Mouse (Mus musculus): Measurements from ENCODE around the gene Gm20388. TPM values are rescaled to one million over a fixed set of nuclear protein-coding genes. Genes with fewer than 3 reads are reported as not detected.

Gene Gm20388
- polyA plus RNA-seq, 1 experiment from 2014 or later: 1.7 TPM

DNA sequence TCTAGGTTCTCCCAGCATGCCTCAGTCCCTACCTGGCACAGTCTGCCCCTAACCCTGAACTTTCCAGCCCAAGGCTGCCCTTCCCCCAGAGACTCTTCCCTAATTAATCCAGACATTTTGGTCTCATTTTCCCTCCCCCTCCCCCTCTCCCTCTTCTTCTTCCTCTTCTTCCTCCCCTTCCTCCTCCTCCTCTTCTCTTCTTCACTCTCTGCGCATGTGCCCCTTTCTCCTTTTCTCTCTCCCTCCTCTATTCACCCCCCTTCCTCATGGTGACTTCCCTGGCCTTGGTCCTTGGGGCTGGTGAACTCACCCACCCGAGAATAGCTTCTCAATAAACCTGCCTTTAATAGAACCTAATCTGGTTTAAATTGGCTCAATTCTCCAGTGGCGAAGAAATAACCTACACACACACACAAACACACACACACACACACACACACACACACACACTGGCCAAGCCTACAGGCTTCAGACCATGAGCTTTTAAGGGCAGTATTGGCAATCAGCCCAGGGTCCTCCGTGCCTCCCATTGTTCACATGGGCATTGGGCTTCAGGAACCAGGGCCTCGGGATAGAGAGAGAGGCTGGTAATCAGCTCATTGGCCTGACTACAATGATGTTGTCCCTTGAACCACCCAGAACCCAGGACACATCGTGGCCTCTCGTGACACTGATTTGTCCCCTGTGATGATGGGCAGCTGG, 432.4 kb downstream of the Gm20388 start:
- H3K27me3 ChIP-seq (ENCODE audit: insufficient read depth, poor library complexity, severe bottlenecking): peaks cover 79% of the 10 kb centered on the region

DNA sequence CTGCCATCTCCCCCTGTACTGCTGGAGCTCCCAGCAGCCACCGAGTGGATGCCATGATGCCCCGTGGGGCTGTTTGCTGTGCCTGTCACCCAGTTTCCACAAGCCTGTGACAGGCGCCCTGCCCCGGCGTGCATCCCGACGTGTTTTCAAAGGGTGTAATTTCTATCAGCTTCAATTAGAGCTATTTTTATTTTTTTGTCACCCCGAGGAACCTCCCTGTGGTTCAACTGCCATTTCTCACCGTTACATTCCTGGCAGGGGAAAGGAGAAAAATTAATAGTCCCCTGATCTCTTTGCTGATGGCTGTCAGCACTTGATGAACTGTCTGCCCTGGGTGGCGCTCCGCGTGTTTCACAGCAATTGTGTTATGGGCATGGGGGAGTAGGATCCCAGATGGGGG, 432.9 kb downstream of the Gm20388 start:
- H3K27me3 ChIP-seq (ENCODE audit: insufficient read depth, poor library complexity, severe bottlenecking): peaks cover 79% of the 10 kb centered on the region
- WGBS: 73% methylated on average over 12 of the region's 12 CpGs
- peaks cover 4% of the 10 kb centered on the region for H3K9me3 ChIP-seq
- H3K4me3 ChIP-seq: no peak overlapping the region
- H3K4me1 ChIP-seq (replicated peaks): peaks cover 100% of the 10 kb centered on the region
- peak overlapping the region; percentile 74 for H3K27ac ChIP-seq
- H3K36me3 ChIP-seq: no peaks in the 10 kb centered on the region
- no peak for DNase-seq (ENCODE audit: low spot score)

More for the DNA sequence above, 432.4 kb downstream of the Gm20388 start:
- WGBS: 77% methylated on average over 7 of the region's 7 CpGs
- Histone ChIP-seq H3K4me3 (no peak overlapping the region), H3K36me3 (no peaks in the 10 kb centered on the region), H3K27ac (peak overlapping the region; percentile 74), H3K4me1 (replicated peaks) (peaks cover 100% of the 10 kb centered on the region), H3K9me3 (peaks cover 6% of the 10 kb centered on the region)
- DNase-seq (ENCODE audit: low spot score): no peak

DNA sequence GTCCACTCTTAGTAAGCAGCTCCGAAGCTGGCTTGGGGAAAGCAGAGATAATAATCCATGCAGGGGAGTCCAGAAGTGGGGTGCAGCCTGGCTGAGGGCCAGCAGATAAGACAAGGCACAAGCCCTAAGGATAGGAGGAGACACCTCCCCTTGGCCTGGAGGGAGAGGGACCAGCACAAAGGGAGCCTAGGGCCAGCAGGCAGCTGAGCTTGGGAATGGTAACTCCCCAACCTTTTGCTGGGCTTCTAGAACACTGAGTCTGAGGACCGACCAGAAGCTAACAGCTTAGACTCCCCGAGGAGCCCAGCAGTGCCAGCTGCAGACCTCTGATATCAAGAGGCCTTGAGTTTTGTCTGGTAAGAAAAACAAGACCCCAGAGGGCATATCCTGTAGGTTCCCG, 433.5 kb downstream of the Gm20388 start:
- Histone ChIP-seq H3K4me1 (replicated peaks) (peaks cover 100% of the 10 kb centered on the region), H3K9me3 (no peaks in the 10 kb centered on the region), H3K27ac (peak overlapping the region; percentile 74), H3K27me3 (ENCODE audit: insufficient read depth, poor library complexity, severe bottlenecking) (peaks cover 75% of the 10 kb centered on the region), H3K4me3 (no peak overlapping the region), H3K36me3 (no peaks in the 10 kb centered on the region)
- WGBS: 28% methylated on average over 4 of the region's 4 CpGs
- no peak for DNase-seq (ENCODE audit: low spot score)

DNA sequence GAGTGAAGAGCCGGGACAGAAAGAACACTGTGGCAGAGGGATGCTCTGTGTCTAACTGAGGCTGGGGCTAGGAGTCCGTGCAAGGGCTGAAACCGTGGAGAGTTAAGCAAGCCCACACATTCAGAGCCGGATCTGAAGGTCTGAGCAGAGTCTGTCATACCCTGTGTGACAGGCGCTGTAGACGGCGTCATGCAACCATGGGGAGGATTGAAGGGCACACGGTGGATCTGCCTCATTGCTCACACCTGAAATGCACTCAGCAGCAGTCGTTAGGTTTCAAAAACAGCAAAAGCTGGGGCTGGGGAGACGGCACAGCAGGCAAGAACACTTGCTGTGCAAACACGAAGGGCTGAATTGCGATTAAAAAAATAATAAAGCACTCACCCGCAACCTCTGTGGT, 433.9 kb downstream of the Gm20388 start:
- Histone ChIP-seq H3K27me3 (ENCODE audit: insufficient read depth, poor library complexity, severe bottlenecking) (peaks cover 71% of the 10 kb centered on the region), H3K9me3 (no peaks in the 10 kb centered on the region), H3K27ac (peak overlapping the region; percentile 74), H3K4me3 (no peak overlapping the region), H3K4me1 (replicated peaks) (peaks cover 100% of the 10 kb centered on the region), H3K36me3 (no peaks in the 10 kb centered on the region)
- 25% methylated on average over 13 of the region's 13 CpGs for WGBS
- DNase-seq (ENCODE audit: low spot score): no peak

DNA sequence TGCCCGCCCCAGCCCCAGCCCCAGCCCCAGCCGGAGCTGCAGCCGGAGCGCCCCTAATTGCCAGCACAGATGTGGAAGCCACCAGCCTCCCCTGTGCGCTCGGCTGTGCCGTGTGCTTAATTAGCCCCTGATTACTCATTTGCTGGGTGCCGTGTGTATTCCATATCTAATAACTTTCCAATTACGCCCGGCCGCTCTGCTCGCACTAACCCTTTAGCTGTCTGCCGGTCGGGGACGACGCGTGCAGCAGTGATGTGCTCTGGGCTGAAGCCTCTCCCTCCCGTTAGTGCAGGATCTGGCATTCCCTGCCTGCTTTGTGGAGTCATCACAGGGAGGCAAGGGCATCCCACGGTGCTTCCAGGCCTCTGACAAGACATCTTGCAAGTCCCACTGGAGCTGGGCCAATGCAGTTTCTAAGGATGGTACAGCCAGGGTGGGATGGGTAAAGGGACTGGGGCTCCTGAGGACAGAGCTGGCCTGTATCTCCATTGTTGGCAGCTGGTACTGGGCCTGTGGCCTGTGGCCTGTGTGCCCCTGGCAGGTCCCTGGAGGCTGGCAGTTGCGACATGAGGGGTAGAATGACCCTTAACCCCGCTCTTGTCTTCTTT, 437.2 kb downstream of the Gm20388 start:
- H3K27ac ChIP-seq: peak overlapping the region; percentile 79
- no peak overlapping the region for H3K4me3 ChIP-seq
- WGBS: 62% methylated on average over 21 of the region's 21 CpGs
- no peaks in the 10 kb centered on the region for H3K36me3 ChIP-seq
- H3K4me1 ChIP-seq (replicated peaks): peaks cover 91% of the 10 kb centered on the region
- H3K27me3 ChIP-seq (ENCODE audit: insufficient read depth, poor library complexity, severe bottlenecking): peaks cover 66% of the 10 kb centered on the region
- no peak for DNase-seq (ENCODE audit: low spot score)
- no peaks in the 10 kb centered on the region for H3K9me3 ChIP-seq

DNA sequence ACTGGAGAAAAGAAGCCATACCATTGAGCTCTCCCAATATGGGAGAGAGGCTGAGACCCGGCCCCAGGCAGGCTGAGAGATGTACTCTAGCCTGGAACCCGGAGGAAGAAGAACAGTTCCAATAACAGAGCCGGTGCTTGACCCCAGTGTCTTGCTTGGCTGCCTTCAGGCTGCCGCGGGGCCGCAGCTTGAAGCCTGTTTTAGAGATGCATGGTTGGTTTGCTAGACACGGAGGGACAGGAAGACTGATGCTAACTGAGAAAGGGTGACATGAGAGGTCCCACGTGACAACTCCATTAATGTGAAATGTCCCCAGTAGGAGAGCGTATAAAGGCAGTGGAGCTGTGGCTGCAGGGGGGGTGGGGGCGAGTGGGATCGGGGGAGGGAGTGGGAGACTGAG, 438.3 kb downstream of the Gm20388 start:
- peak; percentile 45 for DNase-seq (ENCODE audit: low spot score)
- Histone ChIP-seq H3K36me3 (no peaks in the 10 kb centered on the region), H3K27ac (peak overlapping the region; percentile 79), H3K4me1 (replicated peaks) (peaks cover 91% of the 10 kb centered on the region), H3K9me3 (no peaks in the 10 kb centered on the region), H3K4me3 (no peak overlapping the region), H3K27me3 (ENCODE audit: insufficient read depth, poor library complexity, severe bottlenecking) (peaks cover 65% of the 10 kb centered on the region)
- WGBS: 24% methylated on average over 11 of the region's 11 CpGs

DNA sequence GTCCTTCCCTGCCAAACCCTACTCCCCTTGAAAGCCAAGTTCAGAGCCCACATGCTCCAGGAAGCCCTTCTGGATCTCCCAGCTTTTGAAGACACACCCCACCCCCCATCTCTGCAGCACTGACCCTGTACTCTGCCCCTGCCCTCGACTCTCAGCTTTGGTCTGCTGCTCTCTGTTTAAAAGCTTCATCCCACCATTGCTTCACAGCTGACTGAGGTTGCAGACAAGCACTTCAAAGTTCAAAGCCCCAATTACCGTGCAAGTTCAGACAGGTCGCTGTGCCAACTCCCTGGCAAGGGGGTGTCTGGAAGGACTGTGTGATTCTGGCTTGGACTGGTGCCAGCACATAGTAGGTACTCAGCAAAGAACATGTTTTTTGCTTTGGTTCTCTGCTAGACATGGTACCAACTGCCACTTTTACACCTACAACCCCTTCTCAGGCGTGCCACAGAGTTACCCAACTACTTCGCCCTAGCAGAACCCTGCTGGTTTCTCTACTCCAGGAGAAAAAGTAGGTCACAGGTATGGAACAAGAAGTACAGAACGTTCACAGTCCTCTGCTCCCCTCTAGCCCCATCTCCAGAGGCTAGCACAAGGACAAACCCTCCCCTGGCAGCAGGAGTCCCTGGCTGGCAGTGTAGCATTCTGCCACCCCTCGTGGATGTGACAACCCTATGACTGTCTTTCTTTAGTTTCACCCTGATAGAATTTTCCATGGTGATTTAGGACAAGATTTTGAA, 440.9 kb downstream of the Gm20388 start:
- Histone ChIP-seq H3K27me3 (ENCODE audit: insufficient read depth, poor library complexity, severe bottlenecking) (peaks cover 71% of the 10 kb centered on the region), H3K9me3 (no peaks in the 10 kb centered on the region), H3K36me3 (no peaks in the 10 kb centered on the region), H3K27ac (peak overlapping the region; percentile 80), H3K4me1 (replicated peaks) (peaks cover 91% of the 10 kb centered on the region), H3K4me3 (no peak overlapping the region)
- DNase-seq (ENCODE audit: low spot score): no peak
- 75% methylated on average over 7 of the region's 7 CpGs for WGBS

DNA sequence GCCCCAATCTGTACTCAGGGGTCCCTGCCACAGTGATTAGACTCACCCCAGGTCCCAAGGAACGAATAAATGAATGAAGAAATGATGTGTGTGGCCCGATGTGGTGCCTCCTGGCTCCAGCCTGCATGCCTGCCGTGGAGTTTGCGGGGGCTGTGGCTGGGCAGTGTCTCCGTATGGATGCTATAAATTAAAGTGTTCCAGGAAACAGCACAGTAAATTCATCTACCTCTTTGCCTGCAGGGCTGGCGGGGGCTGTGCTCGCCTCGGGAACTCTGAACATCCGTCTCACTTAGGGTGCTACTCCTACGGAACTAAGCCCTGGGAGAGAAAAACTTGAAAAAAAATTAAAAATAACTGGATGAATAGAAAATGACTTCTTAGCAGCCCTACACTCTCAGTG, 441.5 kb downstream of the Gm20388 start:
- WGBS: 80% methylated on average over 10 of the region's 10 CpGs
- peak overlapping the region; percentile 80 for H3K27ac ChIP-seq

DNA sequence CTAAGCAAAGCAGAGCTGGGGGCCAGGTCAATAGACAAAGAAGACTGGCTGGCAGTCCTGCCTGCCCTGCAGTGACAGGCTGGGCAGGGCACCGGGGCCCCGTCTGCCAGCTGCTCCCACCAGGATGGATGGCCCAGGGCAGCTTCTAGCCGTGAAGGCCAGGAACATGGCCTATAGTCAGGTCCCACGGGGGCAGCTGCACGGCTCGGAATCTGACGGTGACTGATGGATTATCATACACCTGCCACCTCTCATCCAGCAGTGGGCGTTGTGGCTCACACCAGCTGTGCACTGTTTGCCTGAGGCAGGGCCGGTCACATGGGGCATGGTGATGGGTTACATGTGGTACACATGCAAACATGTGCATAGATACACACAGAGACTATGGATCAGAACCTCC, 445.4 kb downstream of the Gm20388 start:
- H3K27ac ChIP-seq: peak overlapping the region; percentile 80

More for the DNA sequence above, 441.5 kb downstream of the Gm20388 start:
- Histone ChIP-seq H3K36me3 (no peaks in the 10 kb centered on the region), H3K4me1 (replicated peaks) (peaks cover 91% of the 10 kb centered on the region), H3K27me3 (ENCODE audit: insufficient read depth, poor library complexity, severe bottlenecking) (peaks cover 65% of the 10 kb centered on the region), H3K4me3 (no peak overlapping the region), H3K9me3 (no peaks in the 10 kb centered on the region)
- DNase-seq (ENCODE audit: low spot score): no peak

DNA sequence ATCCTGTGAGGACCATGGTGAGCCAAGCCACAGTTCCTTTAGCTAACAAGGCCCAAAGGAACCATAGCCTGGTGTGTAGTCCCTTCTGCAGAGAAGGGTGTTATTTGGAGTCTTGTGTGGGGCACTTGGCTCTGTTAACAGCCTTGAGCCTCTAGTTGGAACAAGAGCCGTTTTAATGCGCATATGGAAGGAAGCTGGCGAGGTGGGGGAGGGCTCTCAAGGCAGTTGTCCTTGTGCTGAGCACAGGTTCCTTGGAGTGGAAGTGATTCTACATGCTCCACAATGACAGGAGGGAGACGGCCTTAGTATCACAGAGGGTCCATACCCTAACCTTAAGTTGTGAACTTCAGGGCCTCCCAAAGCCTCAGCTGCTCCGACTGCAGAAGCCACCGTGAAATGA, 446.9 kb downstream of the Gm20388 start:
- DNase-seq (ENCODE audit: low spot score): no peak
- Histone ChIP-seq H3K27me3 (ENCODE audit: insufficient read depth, poor library complexity, severe bottlenecking) (peaks cover 39% of the 10 kb centered on the region), H3K9me3 (no peaks in the 10 kb centered on the region), H3K4me1 (replicated peaks) (peaks cover 97% of the 10 kb centered on the region), H3K36me3 (no peaks in the 10 kb centered on the region), H3K4me3 (no peak overlapping the region), H3K27ac (peak overlapping the region; percentile 68)
- WGBS: 72% methylated on average over 6 of the region's 6 CpGs

More for the DNA sequence above, 445.4 kb downstream of the Gm20388 start:
- Histone ChIP-seq H3K36me3 (no peaks in the 10 kb centered on the region), H3K4me3 (no peak overlapping the region), H3K4me1 (replicated peaks) (peaks cover 97% of the 10 kb centered on the region), H3K9me3 (no peaks in the 10 kb centered on the region), H3K27me3 (ENCODE audit: insufficient read depth, poor library complexity, severe bottlenecking) (peaks cover 52% of the 10 kb centered on the region)
- peak; percentile 47 for DNase-seq (ENCODE audit: low spot score)
- 55% methylated on average over 9 of the region's 9 CpGs for WGBS

DNA sequence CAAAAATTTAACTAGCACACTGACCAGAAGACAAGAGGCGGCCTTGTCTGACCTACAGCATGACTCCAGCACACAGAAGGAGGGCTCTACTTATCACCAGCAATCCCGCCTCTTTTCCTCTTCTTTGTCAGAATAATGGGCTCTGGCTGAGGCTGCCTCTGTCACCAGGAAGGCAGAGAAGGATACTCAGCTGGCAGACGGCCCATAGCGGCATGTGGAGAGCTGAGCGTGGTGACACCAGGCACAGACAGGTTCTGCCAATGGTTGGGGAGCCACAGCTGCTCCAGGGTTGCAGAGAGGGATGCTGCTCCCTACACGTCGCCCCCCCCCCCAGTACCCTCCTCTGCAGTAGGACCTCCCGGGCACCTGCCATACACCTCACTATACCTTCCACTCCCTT, 450.7 kb downstream of the Gm20388 start:
- no peak overlapping the region for H3K4me3 ChIP-seq
- peaks cover 9% of the 10 kb centered on the region for H3K27me3 ChIP-seq (ENCODE audit: insufficient read depth, poor library complexity, severe bottlenecking)
- H3K9me3 ChIP-seq: no peaks in the 10 kb centered on the region
- H3K36me3 ChIP-seq: no peaks in the 10 kb centered on the region
- H3K27ac ChIP-seq: peak overlapping the region; percentile 81
- H3K4me1 ChIP-seq (replicated peaks): peaks cover 97% of the 10 kb centered on the region
- DNase-seq (ENCODE audit: low spot score): no peak
- 81% methylated on average over 8 of the region's 8 CpGs for WGBS

DNA sequence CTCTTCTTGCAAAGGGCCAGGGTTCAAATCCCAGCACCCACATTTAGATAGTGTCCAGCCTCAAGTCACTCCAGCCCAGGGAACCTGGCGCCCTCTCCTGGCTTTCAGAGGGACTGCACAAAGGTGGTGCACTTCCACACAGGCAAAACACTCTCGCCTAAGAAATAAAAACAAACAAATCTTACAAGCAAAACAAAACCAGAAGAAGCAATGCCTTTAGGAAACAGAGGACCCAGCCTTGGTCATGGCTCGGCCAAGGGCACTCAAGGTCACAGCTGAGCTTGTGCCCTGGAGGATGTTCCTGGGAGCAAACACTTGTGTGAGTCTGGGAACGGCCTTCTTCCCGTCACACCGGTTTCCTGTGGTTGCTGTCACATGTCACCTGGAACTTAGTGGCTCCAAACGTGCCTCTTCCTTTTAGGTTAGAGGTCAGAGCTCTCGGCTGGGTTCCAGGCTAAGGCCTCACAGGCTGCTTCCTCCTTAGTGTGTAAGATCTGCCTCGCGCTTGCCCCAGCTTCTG, 453.0 kb downstream of the Gm20388 start:
- no peak overlapping the region for H3K4me3 ChIP-seq
- H3K9me3 ChIP-seq: no peaks in the 10 kb centered on the region
- peaks cover 17% of the 10 kb centered on the region for H3K27me3 ChIP-seq (ENCODE audit: insufficient read depth, poor library complexity, severe bottlenecking)
- WGBS: 50% methylated on average over 10 of the region's 10 CpGs
- peaks cover 95% of the 10 kb centered on the region for H3K4me1 ChIP-seq (replicated peaks)
- DNase-seq (ENCODE audit: low spot score): no peak
- H3K27ac ChIP-seq: peak overlapping the region; percentile 81
- no peaks in the 10 kb centered on the region for H3K36me3 ChIP-seq

Measured in hindbrain, embryonic 10.5 days (tissue).